8 mouse cellular contexts compared by ENCODE assay signal in genomic region chr4:134734629-134735081, GRCm38 (mm10). TPM values are rescaled to one million over a fixed set of nuclear protein-coding genes. Genes with fewer than 3 reads are reported as not detected.
A peak's percentile ranks its signal among the peaks of the same experiment; 100 is the strongest.
DNase-seq lines count a peak whose midpoint lies in the region; ATAC-seq and TF ChIP-seq lines count a peak whose summit lies in the region.

No protein-coding gene starts in this region.

- H3K4me2 ChIP-seq in limb, embryonic 14.5 days (replicated peaks; ENCODE audit: low read depth, low read length, severe bottlenecking) = no peak overlapping the region

- no peak for ATAC-seq in limb, embryonic 14.5 days (ENCODE audit: low FRiP score, low read depth)

- in situ Hi-C loops in ES-E14 (cut with MboI; ENCODE audit: low sequenced_read_pairs in 2 of 2, unreplicated experiment in 2 of 2) = no loop called here

- no peaks in the 10 kb centered on the region for H3K27me3 ChIP-seq in heart, adult 2 months (ENCODE audit: control insufficient read depth, insufficient read depth, low read length)
- H3K27me3 ChIP-seq in limb, embryonic 14.5 days (ENCODE audit: control insufficient read depth, insufficient read depth, low read length) = no peaks in the 10 kb centered on the region

- intact Hi-C loops in heart, adult 2 months (cut with DNase I) = loop anchor here (5.0 kb wide), 1 partner anchor 33 kb away; the partner anchor contains the start of gene Ldlrap1
- intact Hi-C loops in left cerebral cortex, postnatal 14 days (cut with DNase I) = no loop called here

- TF ChIP-seq CTCF in heart, adult 2 months (IDR thresholded peaks at IDR 0.05) = no peak

- peak overlapping the region; percentile 76 for H3K27ac ChIP-seq in ES-E14 (ENCODE audit: insufficient read depth, low read depth, low read length, poor library complexity, severe bottlenecking)
- peak overlapping the region; percentile 73 for H3K27ac ChIP-seq in heart, adult 2 months
- peak overlapping the region; percentile 40; the same call in 1 of the 2 replicates for H3K27ac ChIP-seq in limb, embryonic 14.5 days (replicated peaks; ENCODE audit: low read depth, low read length)

- peak overlapping the region; percentile 3 to 10; a peak in 2 of 4 replicates for H3K4me3 ChIP-seq in ES-E14 (ENCODE audit: insufficient read depth in 1 of 2, low read depth in 1 of 2, low read length in 2 of 2, poor library complexity in 1 of 2, severe bottlenecking in 1 of 2)
- no peak overlapping the region for H3K4me3 ChIP-seq in heart, adult 2 months
- H3K4me3 ChIP-seq in limb, embryonic 14.5 days (replicated peaks; ENCODE audit: low read length) = no peak overlapping the region

- TF ChIP-seq POLR2A in heart, adult 2 months (IDR thresholded peaks at IDR 0.05; ENCODE audit: insufficient read depth, low read depth, low read length) = no peak
- TF ChIP-seq POLR2A in limb, embryonic 14.5 days (IDR thresholded peaks at IDR 0.05; ENCODE audit: borderline replicate concordance, extremely low read depth, insufficient read depth, insufficient read length) = no peak

- peak overlapping the region; percentile 13 for H3K9ac ChIP-seq in ES-E14 (ENCODE audit: insufficient read depth, low read depth, low read length, poor library complexity, severe bottlenecking)
- H3K9ac ChIP-seq in heart, adult 2 months (ENCODE audit: low read depth, low read length) = no peak overlapping the region
- no peak overlapping the region for H3K9ac ChIP-seq in limb, embryonic 14.5 days (ENCODE audit: low read depth, low read length, severe bottlenecking)

- peak; percentile 10; the same call in 1 of the 2 replicates for TF ChIP-seq EP300 in heart, adult 2 months (IDR thresholded peaks at IDR 0.05; ENCODE audit: insufficient read depth, low read depth, low read length)

- DNase-seq in adrenal gland, postnatal 10 days = peak; percentile 64
- no peak for DNase-seq in adrenal gland, postnatal 4 days (ENCODE audit: low spot score in 2 of 2)
- no peak for DNase-seq in ES-E14 (ENCODE audit: low read depth, low spot score)
- DNase-seq in heart, adult 2 months = peak; percentile 66 to 73
- DNase-seq in limb, embryonic 14.5 days (ENCODE audit: low spot score) = no peak
- peak; percentile 79 to 84 for DNase-seq in natural killer cell, adult 2 months (ENCODE audit: low spot score in 2 of 2)
- no peak for DNase-seq in yolk sac, embryonic 10.5 days (ENCODE audit: low spot score)
- DNase-seq in left cerebral cortex, postnatal 14 days (ENCODE audit: low spot score in 2 of 2) = no peak

- no peaks in the 10 kb centered on the region for H3K36me3 ChIP-seq in ES-E14 (ENCODE audit: control insufficient read depth, insufficient read depth, low read length, poor library complexity, severe bottlenecking)
- H3K36me3 ChIP-seq in heart, adult 2 months (ENCODE audit: control insufficient read depth, insufficient read depth, low read length) = no peaks in the 10 kb centered on the region
- no peaks in the 10 kb centered on the region for H3K36me3 ChIP-seq in limb, embryonic 14.5 days (ENCODE audit: control insufficient read depth, insufficient read depth, low read length)

- peaks cover 8 to 40% of the 10 kb centered on the region in 2 experiments for H3K4me1 ChIP-seq in ES-E14 (ENCODE audit: control insufficient read depth in 2 of 2, insufficient read depth in 2 of 2, low read length in 2 of 2, poor library complexity in 1 of 2)
- peaks cover 20% of the 10 kb centered on the region for H3K4me1 ChIP-seq in heart, adult 2 months (ENCODE audit: control insufficient read depth, insufficient read depth, low read length)
- peaks cover 49% of the 10 kb centered on the region for H3K4me1 ChIP-seq in limb, embryonic 14.5 days (ENCODE audit: control insufficient read depth, insufficient read depth, low read length)

- WGBS in heart, adult 2 months = 23% methylated on average over 9 of the region's 9 CpGs
- WGBS in limb, embryonic 14.5 days = 49% methylated on average over 9 of the region's 9 CpGs

- H3K79me2 ChIP-seq in heart, adult 2 months (replicated peaks; ENCODE audit: control insufficient read depth, insufficient read depth, low read length) = no peaks in the 10 kb centered on the region

- H3K9me3 ChIP-seq in ES-E14 (ENCODE audit: control insufficient read depth, insufficient read depth, low read depth, low read length) = no peaks in the 10 kb centered on the region
- H3K9me3 ChIP-seq in limb, embryonic 14.5 days (ENCODE audit: control insufficient read depth, low read length) = no peaks in the 10 kb centered on the region

TF ChIP-seq in ES-E14, 5 proteins besides CTCF, POLR2A, EP300 and RAD21:
- TF ChIP-seq CHD2 (IDR thresholded peaks at IDR 0.05; ENCODE audit: low read depth, low read length) (no peak), HCFC1 (IDR thresholded peaks at IDR 0.05; ENCODE audit: borderline replicate concordance, insufficient read depth, low read length) (0 out of 2 replicates have a peak, but pooled peaks have one; percentile 13)

RNA-seq across cellular contexts. Expression of gene Man1c1, which starts 30.6 kb away (rescaled TPM):
- total RNA-seq in adrenal gland, postnatal 10 days (2021) = 10 to 100 TPM; 21.3 TPM
- 10 to 100 TPM; 28.6 to 29.6 TPM for total RNA-seq in adrenal gland, postnatal 4 days (2021)
- 5.9 and 6.1 TPM in 2 replicates for total RNA-seq in ES-E14 (2012; rRNA removed)
- 10 to 100 TPM; 24.8 to 28.4 TPM for total RNA-seq in heart, adult 2 months (2021)
- polyA plus RNA-seq in heart, adult 2 months (2012; rRNA removed) = 14.1 and 17.6 TPM in 2 replicates
- 9.1 and 10.6 TPM in 2 replicates for polyA plus RNA-seq in limb, embryonic 14.5 days (2012; rRNA removed)
- polyA plus RNA-seq in limb, embryonic 14.5 days (2014; fragmentation: Nextera tagmentation; extraction: Ambion mirVana) = 5.1 and 5.9 TPM in 2 replicates
- total RNA-seq in left cerebral cortex, postnatal 14 days (2021) = 10 to 100 TPM; 33.7 to 38.0 TPM

RNA-seq across cellular contexts. Expression of gene Ldlrap1, which starts 33.2 kb away (rescaled TPM):
- total RNA-seq in adrenal gland, postnatal 10 days (2021) = 10 to 100 TPM; 37.3 to 48.9 TPM
- total RNA-seq in adrenal gland, postnatal 4 days (2021) = 10 to 100 TPM; 39.1 to 44.7 TPM
- 15.0 and 16.6 TPM in 2 replicates for total RNA-seq in ES-E14 (2012; rRNA removed)
- 10 to 100 TPM; 11.5 to 12.6 TPM for total RNA-seq in heart, adult 2 months (2021)
- polyA plus RNA-seq in heart, adult 2 months (2012; rRNA removed) = 12.4 and 14.1 TPM in 2 replicates
- 18.0 and 22.0 TPM in 2 replicates for polyA plus RNA-seq in limb, embryonic 14.5 days (2012; rRNA removed)
- 25.1 and 27.9 TPM in 2 replicates for polyA plus RNA-seq in limb, embryonic 14.5 days (2014; fragmentation: Nextera tagmentation; extraction: Ambion mirVana)
- total RNA-seq in left cerebral cortex, postnatal 14 days (2021) = 1 to 10 TPM; 3.5 to 4.7 TPM

Comparison
In these comparisons a context has a peak if more than half of its experiments do, and no peak if none do; other contexts are left out.
1. DNase-seq: peak in adrenal gland, postnatal 10 days (single experiment), heart, adult 2 months (2 of 2) and natural killer cell, adult 2 months (2 of 2); none in adrenal gland, postnatal 4 days (0 of 2), ES-E14 (single experiment), limb, embryonic 14.5 days (single experiment), yolk sac, embryonic 10.5 days (single experiment) and left cerebral cortex, postnatal 14 days (0 of 2).
2. H3K4me3 ChIP-seq: peak in ES-E14 (2 of 2); none in heart, adult 2 months (single experiment) and limb, embryonic 14.5 days (single experiment).
3. Peak in every context shown above with its lines, with median percentiles within 50 percentile points of each other: H3K27ac ChIP-seq.